Mouse (Mus musculus) neutrophil, adult 5-6 weeks (primary cell): ENCODE results near the gene Zdhhc17. TPM values are rescaled to one million over a fixed set of nuclear protein-coding genes. Genes with fewer than 3 reads are reported as not detected.
A peak's percentile ranks its signal among the peaks of the same experiment; 100 is the strongest.

ENCODE experiments used
- ATAC-seq: fragments of 151-379, 151-347 bp; 2 replicates; pipeline ENCODE4 v1.8.0; 2017; ENCODE audit warnings: mild to moderate bottlenecking, moderate TSS enrichment; ENCODE audit not compliant: insufficient number of reproducible peaks, poor library complexity, low FRiP score, severe bottlenecking; ENCODE audit errors: extremely low read depth
- total RNA-seq: library from RNA; stranded (forward); fragments of 200-1000 nt; gene quantifications from 2 replicates; pipeline ENCODE4 v1.2.3, GENCODE M21; 2017

The Zdhhc17 gene
- total RNA-seq, 1 experiment from 2014 or later = 59.1 TPM

GRCm38 (mm10) chr10:111009113-111009640 lies 763 bp downstream of the Zdhhc17 start:
- ATAC-seq = no peak

- no peak for ATAC-seq
Measured at GRCm38 (mm10) chr10:111007687-111008086, 2.3 kb downstream of the Zdhhc17 start.

- no peak for ATAC-seq
Measured at GRCm38 (mm10) chr10:111005611-111006488, 4.1 kb downstream of the Zdhhc17 start.

DNA sequence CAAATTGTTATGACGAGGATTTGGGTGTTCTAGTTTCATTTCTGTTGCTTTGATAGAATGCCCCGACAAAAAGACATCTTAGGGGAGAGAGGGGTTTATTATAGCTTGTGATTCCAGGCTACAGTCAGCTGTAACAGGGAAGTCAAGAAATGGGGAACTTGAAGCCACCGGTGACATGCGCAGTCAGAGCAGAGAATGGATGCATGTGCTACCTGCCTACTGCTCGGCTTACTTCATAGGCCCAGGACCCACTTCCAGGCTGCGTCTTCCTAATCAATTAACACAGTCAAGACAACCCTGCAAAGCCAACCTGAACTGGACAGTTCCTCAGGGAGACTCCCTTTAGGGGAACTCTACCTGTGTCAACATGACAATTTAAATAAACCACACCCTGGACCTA lies 5.7 kb downstream of the Zdhhc17 start:
- peak; percentile 91 for ATAC-seq

DNA sequence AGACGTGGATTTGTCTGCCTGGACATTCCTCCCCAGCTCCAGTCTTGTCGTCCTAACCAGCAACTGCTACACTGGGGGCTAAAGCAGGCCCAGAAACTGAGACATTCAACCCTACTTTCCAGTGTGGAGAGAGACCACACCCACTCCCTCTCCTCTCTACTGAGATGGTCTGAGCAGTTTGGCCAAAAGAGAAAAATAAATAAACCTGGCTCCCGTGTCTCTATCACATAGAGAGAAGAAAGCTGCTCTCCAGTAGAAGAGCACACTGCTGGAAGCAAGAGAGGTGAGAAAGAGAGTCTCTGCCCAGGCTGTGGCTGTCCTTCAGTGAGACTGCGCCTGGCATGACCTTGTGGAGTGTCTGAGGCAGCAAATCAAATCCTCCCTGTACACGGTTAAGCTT lies 10.7 kb downstream of the Zdhhc17 start:
- no peak for ATAC-seq

- no peak for ATAC-seq
Measured at GRCm38 (mm10) chr10:110997180-110997579, 12.8 kb downstream of the Zdhhc17 start.

- no peak for ATAC-seq
Measured at GRCm38 (mm10) chr10:110994761-110995160, 15.2 kb downstream of the Zdhhc17 start.

GRCm38 (mm10) chr10:110993249-110993648 lies 16.7 kb downstream of the Zdhhc17 start:
- ATAC-seq = no peak

GRCm38 (mm10) chr10:110992047-110992431 lies 17.9 kb downstream of the Zdhhc17 start:
- ATAC-seq = no peak

- ATAC-seq = no peak
Measured at GRCm38 (mm10) chr10:110991307-110992046, 18.5 kb downstream of the Zdhhc17 start.

DNA sequence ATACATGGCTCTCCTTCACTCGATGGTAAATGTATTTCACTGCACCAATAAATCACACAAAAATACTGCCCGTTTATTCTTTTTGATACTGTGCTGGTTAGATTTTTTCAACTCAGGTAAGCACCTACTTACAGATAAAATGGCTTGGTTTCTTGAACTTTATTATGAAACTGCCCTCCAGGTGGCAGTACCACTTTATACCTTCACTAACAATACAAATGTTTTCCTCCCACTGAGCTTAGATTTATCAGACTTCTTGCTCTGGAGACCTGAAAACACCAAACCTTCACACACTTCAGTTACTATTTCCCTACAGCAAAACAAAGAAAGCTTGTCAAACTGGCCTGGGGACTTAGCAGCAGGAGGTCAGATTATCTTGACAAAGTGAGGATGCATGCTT lies 20.2 kb downstream of the Zdhhc17 start:
- peak; percentile 55; the same call in 1 of the 2 replicates for ATAC-seq

DNA sequence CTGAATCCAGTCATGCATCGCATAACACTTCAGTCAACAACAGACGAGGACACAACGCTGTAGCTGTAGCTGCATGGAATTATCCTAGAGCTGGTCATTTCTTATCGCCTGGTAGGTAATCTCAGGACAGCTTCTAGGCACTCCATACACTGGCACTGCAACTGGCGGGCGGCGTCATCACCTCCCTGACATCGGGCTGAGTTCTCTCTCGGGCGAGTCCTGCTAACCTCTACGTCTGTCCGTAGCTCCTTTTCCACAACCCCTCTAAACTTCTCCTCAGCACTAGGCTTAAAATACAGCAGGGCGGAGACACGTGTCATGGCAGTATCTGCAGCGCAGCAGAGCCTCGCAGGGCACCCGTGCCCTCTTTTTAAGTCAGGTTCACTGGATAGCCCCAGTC lies 23.3 kb downstream of the Zdhhc17 start:
- ATAC-seq = no peak

DNA sequence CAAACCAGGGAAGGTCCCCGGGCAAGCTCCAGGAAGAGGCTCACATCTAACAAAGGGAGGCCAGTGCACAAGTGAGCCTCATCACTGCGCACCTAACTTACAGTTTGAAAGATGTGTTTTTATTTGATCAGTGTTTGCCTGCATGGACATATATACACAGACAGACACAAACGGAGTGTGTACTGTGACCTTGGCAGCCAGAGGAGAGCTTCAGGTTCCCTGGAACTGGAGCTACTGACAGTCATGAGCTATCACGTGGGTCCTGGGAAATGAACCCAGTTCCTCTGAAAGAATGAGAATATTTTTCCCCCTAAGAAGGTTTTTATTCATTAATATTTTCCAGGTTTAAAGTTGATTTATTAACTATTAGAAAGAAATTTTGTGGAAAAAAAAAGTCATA lies 27.2 kb downstream of the Zdhhc17 start:
- no peak for ATAC-seq

GRCm38 (mm10) chr10:110980441-110980840 lies 29.5 kb downstream of the Zdhhc17 start:
- ATAC-seq = no peak

DNA sequence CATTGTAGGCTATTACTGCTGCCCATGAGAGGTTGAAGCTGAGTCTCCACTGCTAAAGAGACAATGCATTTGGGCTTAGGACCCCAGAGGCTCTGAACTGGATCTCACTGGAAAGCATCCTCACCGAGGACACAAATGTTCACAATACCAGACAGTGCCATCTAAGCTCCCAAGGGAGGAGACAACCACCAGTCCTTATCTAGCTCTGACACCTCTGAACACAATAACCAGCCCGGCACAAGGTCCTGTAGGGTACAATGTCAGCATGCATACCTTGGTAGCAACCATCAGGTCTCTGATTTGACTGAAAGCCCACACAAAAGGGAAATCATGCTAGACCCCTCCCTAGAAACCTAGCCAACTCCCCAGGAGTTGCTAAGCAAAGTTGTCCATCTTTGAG lies 30.5 kb downstream of the Zdhhc17 start:
- ATAC-seq = no peak

- ATAC-seq = no peak
Measured at GRCm38 (mm10) chr10:110977379-110977778, 32.6 kb downstream of the Zdhhc17 start.

- ATAC-seq = peak; percentile 67; the same call in 1 of the 2 replicates
Measured at GRCm38 (mm10) chr10:110976046-110976445, 33.9 kb downstream of the Zdhhc17 start.

- no peak for ATAC-seq
Measured at GRCm38 (mm10) chr10:110974885-110975284, 35.1 kb downstream of the Zdhhc17 start.

DNA sequence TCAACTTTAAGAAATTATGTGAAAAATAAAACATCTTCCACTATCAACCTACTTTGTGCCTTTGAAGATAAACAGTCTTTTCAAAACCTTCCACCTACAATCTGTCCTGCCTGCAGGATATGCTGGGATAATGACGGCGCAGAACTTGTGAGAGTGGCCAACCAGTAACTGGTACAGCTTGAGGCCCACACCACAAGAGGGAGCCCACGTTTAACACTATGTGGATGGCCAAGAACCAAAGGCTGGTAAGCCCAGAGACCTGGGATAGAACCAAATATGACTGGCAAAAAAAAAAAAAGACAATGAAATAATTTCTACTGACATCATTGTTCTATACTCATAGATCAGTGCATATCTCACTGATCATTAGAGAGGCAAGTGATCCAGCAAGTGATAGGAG lies 35.5 kb downstream of the Zdhhc17 start:
- no peak for ATAC-seq

GRCm38 (mm10) chr10:110971998-110972397 lies 37.9 kb downstream of the Zdhhc17 start:
- no peak for ATAC-seq
